Mouse (Mus musculus) T-helper 17 cell (primary cell): ENCODE measurements around the gene Rp9.
"Not testable (repeated sequence)": the region's sequence is repeated elsewhere in the genome, so short reads cannot be mapped to it uniquely, and the experiment has no call there.

Experiments
- in situ Hi-C, 2 experiments: fragments of 300-600 bp; cut with MboI, MseI; formaldehyde crosslinking; loops; 1 replicate in 1 of 2; 2 replicates in 1 of 2; pipeline ENCODE4 v1.15.1; 2025; ENCODE audit warnings: high pct_unique_total_duplicates in 2 of 2

The Rp9 gene

GRCm38 (mm10) chr9:22420491-22420890 lies 49.1 kb downstream of the Rp9 start:
- in situ Hi-C loops = no loop called here

- in situ Hi-C loops = no loop called here
These were observed 49.7 kb downstream of the Rp9 start for GRCm38 (mm10) chr9:22419877-22420276.

DNA sequence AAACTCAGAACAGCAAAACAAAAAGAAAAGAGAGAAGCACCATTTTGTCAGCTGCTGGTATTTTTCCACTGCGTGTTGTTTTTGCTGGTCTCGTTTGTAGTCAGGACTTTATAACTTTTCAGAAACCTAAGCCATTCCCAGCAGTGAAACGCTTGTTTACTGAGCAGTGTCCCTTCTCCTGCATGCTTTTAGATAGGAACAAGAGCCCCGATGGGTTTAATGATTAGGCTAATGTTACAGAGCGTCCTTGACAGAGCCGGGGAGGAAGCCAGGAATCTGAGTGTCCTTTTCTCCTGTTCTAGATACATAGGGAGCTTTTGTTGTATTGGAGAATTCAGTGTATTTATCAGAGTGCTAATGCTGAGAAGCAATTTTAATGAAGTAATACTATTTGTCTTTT lies 52.0 kb downstream of the Rp9 start:
- in situ Hi-C loops = no loop called here

DNA sequence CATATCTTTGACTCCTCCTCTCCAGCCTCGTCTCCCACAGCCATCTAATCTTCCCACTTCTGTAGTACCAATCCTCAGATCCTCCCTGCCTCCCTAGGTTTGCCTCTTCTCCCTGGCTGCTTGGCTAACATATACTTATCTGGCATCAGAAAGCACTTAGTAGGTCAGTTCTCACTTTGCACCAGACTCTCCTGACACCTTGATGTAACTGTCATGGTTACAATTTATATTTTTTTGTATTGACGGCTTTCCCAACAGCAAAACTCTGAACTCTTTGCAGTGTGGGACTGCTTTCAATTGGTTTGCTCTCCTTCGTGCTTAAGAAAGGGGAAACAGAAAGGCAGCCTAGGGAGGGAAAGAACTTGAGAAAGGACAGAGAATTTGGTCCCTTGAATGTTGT lies 53.4 kb downstream of the Rp9 start:
- in situ Hi-C loops = no loop called here

DNA sequence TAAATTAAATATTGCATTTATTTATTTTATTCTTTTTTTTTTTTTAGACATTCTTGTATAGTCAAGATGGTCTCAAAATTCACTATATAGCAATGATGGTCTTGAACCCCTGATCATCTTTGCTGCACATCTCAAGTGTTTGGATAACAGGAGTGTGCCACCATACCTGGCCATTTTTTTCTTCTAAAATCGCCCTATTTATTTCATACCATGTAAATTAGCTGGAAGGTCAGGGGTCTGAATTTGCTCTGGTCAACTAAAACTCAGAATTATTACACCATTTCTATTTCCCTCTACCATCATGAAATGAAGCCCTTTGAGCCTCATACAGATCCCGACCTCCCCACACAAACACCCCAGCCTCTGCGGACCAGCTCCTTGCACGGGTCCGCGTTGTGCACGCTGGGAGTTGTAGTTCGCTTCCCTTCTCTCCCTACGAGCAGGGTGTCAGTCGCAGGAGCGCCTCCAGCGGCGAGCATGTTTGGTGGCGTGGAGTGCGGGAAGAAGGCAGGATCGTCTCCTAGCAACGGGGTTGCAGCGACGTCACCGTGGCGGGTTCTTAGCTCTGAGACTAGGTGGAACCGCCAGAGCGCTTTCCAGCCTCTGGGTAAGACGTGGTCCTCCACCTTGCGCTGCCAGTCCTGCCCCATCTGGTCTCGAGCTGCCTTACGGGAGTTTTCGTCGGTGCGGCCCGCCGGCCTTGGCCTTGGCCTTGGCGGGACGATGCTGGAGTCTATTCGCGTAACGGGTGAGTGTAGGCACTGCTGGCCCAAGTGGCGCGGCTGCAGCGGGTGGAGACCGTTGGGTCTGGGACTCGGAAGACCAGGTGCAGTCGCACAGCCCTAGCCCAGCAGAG lies 58.3 kb downstream of the Rp9 start, which contains the start of gene 9530077C05Rik:
9530077C05Rik (plus strand) TSS at position 512 of the 856 bp plus-strand sequence.
- in situ Hi-C loops = loop anchor here in 1 of 2 experiments (5.0 kb wide), 1 partner anchor 56 kb away; the partner anchor contains the start of gene Rp9

- in situ Hi-C loops = no loop called here
These were observed 60.0 kb downstream of the Rp9 start for GRCm38 (mm10) chr9:22409501-22409900.

DNA sequence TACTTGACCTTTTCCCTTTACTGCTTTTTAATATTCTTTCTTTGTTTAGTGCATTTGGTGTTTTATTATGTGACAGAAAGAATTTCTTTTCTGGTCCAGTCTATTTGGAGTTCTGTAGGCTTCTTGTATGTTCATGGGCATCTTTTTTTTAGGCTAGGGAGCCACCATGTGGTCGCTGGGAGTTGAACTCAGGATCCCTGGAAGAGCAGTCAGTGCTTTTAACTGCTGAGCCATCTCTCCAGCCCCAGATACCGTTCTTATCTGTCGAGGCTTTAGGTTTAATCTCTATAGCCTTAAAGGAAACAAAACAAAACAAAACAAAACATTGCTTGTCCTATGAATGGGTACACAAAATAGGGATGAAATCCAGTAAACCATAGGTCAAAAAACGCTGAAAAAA lies 61.2 kb downstream of the Rp9 start:
- in situ Hi-C loops = not testable (repeated sequence)

DNA sequence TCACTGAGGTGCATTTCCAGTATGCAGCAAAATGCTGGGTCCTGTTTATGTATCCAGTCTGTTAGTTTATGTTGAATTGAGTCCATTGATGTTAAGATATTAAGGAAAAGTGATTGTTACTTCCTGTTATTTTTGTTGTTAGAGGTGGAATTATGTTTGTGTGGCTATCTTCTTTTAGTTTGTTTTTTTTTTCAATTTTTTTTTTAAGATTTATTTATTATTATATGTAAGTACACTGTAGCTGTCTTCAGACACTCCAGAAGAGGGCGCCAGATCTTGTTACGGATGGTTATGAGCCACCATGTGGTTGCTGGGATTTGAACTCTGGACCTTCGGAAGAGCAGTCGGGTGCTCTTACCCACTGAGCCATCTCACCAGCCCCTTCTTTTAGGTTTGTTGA lies 61.9 kb downstream of the Rp9 start:
- in situ Hi-C loops = not testable (repeated sequence)

GRCm38 (mm10) chr9:22405414-22405813 lies 64.1 kb downstream of the Rp9 start:
- in situ Hi-C loops = no loop called here

GRCm38 (mm10) chr9:22403501-22403900 lies 66.0 kb downstream of the Rp9 start:
- in situ Hi-C loops = not testable (repeated sequence)

GRCm38 (mm10) chr9:22402976-22403375 lies 66.6 kb downstream of the Rp9 start:
- in situ Hi-C loops = no loop called here

GRCm38 (mm10) chr9:22402001-22402400 lies 67.5 kb downstream of the Rp9 start:
- in situ Hi-C loops = no loop called here

GRCm38 (mm10) chr9:22399021-22399420 lies 70.5 kb downstream of the Rp9 start:
- in situ Hi-C loops = loop anchor here in 1 of 2 experiments (5.0 kb wide), 1 partner anchor 68 kb away; the partner anchor contains the start of gene Rp9

- in situ Hi-C loops = loop anchor here in 1 of 2 experiments (5.0 kb wide), 1 partner anchor 73 kb away; the partner anchor contains the start of gene Rp9
These were observed 74.8 kb downstream of the Rp9 start for GRCm38 (mm10) chr9:22394725-22395124.

- in situ Hi-C loops = no loop called here
These were observed 79.2 kb downstream of the Rp9 start for GRCm38 (mm10) chr9:22390390-22390789.

- in situ Hi-C loops = no loop called here
These were observed 79.8 kb downstream of the Rp9 start for GRCm38 (mm10) chr9:22389736-22390245.

DNA sequence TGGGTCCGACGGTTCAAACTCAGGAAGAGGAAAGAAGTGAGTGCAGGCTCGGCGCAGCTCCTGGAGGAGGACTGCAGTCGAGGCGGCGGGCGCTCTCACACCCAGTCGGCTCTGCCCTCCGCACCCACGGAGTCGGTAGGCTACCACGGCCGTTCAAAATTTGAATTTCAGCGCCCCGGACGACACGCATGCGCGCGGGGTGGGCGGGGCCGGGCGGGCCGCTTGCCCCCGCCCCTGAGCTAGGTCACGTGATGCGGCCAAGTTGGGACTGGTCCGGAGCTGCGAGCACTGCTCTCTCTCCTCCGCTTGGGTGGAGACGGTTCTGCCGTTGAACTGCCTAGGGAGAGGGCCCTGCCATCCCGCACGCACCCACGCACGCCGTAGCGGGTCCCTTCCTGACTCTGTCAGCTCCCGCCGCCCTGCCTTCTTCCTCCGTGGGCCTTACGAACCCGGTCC lies 80.5 kb downstream of the Rp9 start, which contains the start of gene Anln:
Anln (minus strand) TSS at position 168 of the 456 bp plus-strand sequence.
- in situ Hi-C loops = no loop called here

DNA sequence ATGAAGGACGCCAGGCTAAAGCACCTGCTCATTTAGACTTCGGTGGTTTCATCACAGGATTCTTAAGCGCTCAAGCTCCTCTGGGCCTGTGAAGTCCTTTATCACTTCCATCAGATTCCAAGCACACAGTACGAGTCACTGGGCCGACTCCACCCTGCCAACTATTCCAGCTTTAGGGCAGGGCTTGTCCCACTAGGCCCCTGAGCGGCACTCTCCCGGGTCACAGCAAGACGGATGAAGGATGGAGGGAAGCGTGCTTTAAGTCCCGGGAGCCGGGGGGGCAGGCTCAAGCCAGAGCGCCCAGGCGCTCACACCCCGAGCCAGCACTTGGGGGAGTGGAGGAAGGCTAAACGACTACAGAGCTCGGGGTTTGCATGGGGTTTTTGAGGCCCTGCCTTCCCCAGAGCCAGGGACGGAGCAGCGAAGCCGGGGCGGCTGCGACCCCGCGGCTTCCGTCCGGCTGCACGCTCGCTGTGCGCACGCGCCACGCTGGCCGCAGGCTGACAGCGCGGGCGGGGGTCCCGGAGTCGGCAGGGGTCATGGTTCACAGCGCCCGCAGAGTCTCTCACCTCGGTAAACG lies 81.1 kb downstream of the Rp9 start:
- in situ Hi-C loops = no loop called here

DNA sequence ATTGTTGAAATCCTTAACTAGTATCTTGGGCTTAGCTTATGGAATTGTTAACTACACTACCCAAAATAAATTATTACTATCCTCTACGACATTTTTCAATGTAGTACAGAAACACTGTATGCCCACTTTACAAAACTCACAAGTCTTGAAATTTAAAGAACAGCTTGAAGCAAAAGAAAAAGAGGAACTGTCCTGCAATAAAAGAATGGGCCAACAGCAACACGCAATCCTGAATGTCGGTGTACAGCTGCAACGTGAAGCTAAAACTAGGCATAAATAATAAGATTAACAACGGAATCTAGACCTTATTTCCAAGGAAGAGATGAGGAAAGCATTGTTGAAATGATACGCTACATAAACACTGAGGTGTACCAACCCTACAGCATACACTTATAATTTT lies 81.6 kb downstream of the Rp9 start:
- in situ Hi-C loops = no loop called here

- in situ Hi-C loops = no loop called here
These were observed 83.7 kb downstream of the Rp9 start for GRCm38 (mm10) chr9:22385890-22386289.

DNA sequence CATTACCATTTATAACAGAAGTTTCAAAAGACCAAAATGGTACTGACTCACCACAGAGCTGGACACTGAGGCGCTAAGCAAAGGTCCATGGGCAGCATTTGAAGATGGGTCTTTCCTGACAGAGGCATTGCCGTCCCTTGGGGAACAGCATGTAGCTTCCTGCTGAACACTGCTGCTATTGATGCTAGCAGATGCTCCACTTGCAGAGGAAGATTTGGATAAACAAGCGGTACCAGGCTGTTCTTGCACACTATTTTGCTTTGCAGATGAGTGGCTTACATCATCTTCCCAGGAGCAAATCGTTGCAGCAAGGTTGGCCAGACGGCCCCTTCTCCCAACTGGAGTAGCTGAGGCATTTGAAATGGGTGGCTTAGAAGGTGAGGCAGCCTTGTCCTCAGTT lies 93.5 kb downstream of the Rp9 start:
- in situ Hi-C loops = no loop called here

GRCm38 (mm10) chr9:22372760-22373159 lies 96.8 kb downstream of the Rp9 start:
- in situ Hi-C loops = loop anchor here in 1 of 2 experiments (25.0 kb wide), 1 partner anchor 1460 kb away; no protein-coding TSS in a partner anchor
